Mouse (Mus musculus): Measurements from ENCODE around the gene Shroom4. TPM values are rescaled to one million over a fixed set of nuclear protein-coding genes. Genes with fewer than 3 reads are reported as not detected.
A peak's percentile ranks its signal among the peaks of the same experiment; 100 is the strongest.
"Not testable (repeated sequence)": the region's sequence is repeated elsewhere in the genome, so short reads cannot be mapped to it uniquely, and the experiment has no call there.

Shroom4 gene
- polyA plus RNA-seq, 1 experiment from 2014 or later = 5.6 TPM

DNA sequence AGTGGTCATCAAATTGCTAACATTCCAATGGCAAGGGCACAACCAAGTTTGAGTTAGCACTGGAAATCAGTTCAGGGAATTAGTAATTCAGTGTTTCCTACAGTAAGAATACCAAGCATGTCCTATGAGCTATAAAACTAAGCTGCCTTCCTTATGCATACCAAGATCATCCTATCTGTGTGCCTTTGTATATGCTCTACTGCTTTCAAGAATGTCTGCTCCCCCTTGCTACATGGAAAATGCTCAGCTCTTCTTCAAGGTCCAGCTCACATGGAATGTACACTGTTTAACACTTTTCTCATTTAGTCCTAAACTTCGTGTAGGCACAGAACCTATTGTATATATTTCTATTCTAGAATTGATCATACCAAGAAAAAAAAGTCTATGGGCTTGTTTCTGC is 69.6 kb downstream of the Shroom4 start:
- not testable (repeated sequence) for H3K27ac ChIP-seq (ENCODE audit: low read depth, low read length); H3K4me2 ChIP-seq (replicated peaks; ENCODE audit: low read depth, low read length); H3K9me3 ChIP-seq (ENCODE audit: control insufficient read depth, low read length); H3K9ac ChIP-seq (ENCODE audit: low read depth, low read length); H3K27me3 ChIP-seq (ENCODE audit: control insufficient read depth, insufficient read depth, low read length); H3K4me3 ChIP-seq (ENCODE audit: low read depth, low read length); H3K4me1 ChIP-seq (replicated peaks; ENCODE audit: control insufficient read depth, insufficient read depth, low read length); ATAC-seq (ENCODE audit: low FRiP score); H3K36me3 ChIP-seq (ENCODE audit: control insufficient read depth, insufficient read depth, low read length); DNase-seq (ENCODE audit: low spot score)
- no CpG with 5 or more reads among the region's 1 CpGs for WGBS

- H3K9me3 ChIP-seq (ENCODE audit: control insufficient read depth, low read length); ATAC-seq (ENCODE audit: low FRiP score); H3K36me3 ChIP-seq (ENCODE audit: control insufficient read depth, insufficient read depth, low read length); H3K4me3 ChIP-seq (ENCODE audit: low read depth, low read length); H3K27me3 ChIP-seq (ENCODE audit: control insufficient read depth, insufficient read depth, low read length); H3K4me1 ChIP-seq (replicated peaks; ENCODE audit: control insufficient read depth, insufficient read depth, low read length); H3K9ac ChIP-seq (ENCODE audit: low read depth, low read length); DNase-seq (ENCODE audit: low spot score); H3K4me2 ChIP-seq (replicated peaks; ENCODE audit: low read depth, low read length); H3K27ac ChIP-seq (ENCODE audit: low read depth, low read length): not testable (repeated sequence)
- WGBS = no CpG with 5 or more reads among the region's 1 CpGs
Measured at GRCm38 (mm10) chrX:6472563-6472962, 72.9 kb downstream of the Shroom4 start.

GRCm38 (mm10) chrX:6475177-6475576 is 75.5 kb downstream of the Shroom4 start:
- Histone ChIP-seq H3K9ac (ENCODE audit: low read depth, low read length) (no peak overlapping the region), H3K4me1 (replicated peaks; ENCODE audit: control insufficient read depth, insufficient read depth, low read length) (no peaks in the 10 kb centered on the region), H3K36me3 (ENCODE audit: control insufficient read depth, insufficient read depth, low read length) (no peaks in the 10 kb centered on the region), H3K27ac (ENCODE audit: low read depth, low read length) (no peak overlapping the region), H3K27me3 (ENCODE audit: control insufficient read depth, insufficient read depth, low read length) (no peaks in the 10 kb centered on the region), H3K4me3 (ENCODE audit: low read depth, low read length) (no peak overlapping the region), H3K4me2 (replicated peaks; ENCODE audit: low read depth, low read length) (no peak overlapping the region), H3K9me3 (ENCODE audit: control insufficient read depth, low read length) (no peaks in the 10 kb centered on the region)
- DNase-seq (ENCODE audit: low spot score) = no peak
- no peak for ATAC-seq (ENCODE audit: low FRiP score)
- 50% methylated on average over 1 of the region's 1 CpGs for WGBS

DNA sequence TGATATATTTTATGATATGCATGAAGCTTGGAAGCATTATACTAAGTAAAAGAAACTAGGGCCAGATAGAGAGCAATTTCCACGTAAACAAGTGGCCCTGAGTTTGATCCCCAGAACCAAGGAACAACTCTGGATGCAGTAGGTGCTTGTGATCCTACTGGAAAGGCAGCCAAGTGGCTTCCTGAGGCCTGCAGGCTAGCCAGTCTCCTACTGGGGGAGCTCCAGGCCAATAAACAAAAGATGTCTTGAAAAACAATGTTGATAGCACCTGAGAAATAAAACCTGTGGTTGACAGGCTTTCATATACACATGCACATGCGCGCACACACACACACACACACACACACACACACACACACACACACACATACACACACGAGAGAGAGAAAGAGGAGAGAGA is 82.6 kb downstream of the Shroom4 start:
- Histone ChIP-seq H3K4me1 (replicated peaks; ENCODE audit: control insufficient read depth, insufficient read depth, low read length) (no peaks in the 10 kb centered on the region), H3K36me3 (ENCODE audit: control insufficient read depth, insufficient read depth, low read length) (no peaks in the 10 kb centered on the region), H3K27me3 (ENCODE audit: control insufficient read depth, insufficient read depth, low read length) (no peaks in the 10 kb centered on the region), H3K27ac (ENCODE audit: low read depth, low read length) (no peak overlapping the region), H3K4me2 (replicated peaks; ENCODE audit: low read depth, low read length) (no peak overlapping the region), H3K9ac (ENCODE audit: low read depth, low read length) (no peak overlapping the region), H3K4me3 (ENCODE audit: low read depth, low read length) (no peak overlapping the region), H3K9me3 (ENCODE audit: control insufficient read depth, low read length) (no peaks in the 10 kb centered on the region)
- DNase-seq (ENCODE audit: low spot score) (no peak), ATAC-seq (ENCODE audit: low FRiP score) (no peak)
- WGBS = 87% methylated on average over 3 of the region's 4 CpGs

GRCm38 (mm10) chrX:6483817-6484216 is 84.2 kb downstream of the Shroom4 start:
- peak; percentile 12 for DNase-seq (ENCODE audit: low spot score)
- Histone ChIP-seq H3K9ac (ENCODE audit: low read depth, low read length) (no peak overlapping the region), H3K27ac (ENCODE audit: low read depth, low read length) (no peak overlapping the region), H3K36me3 (ENCODE audit: control insufficient read depth, insufficient read depth, low read length) (no peaks in the 10 kb centered on the region), H3K4me2 (replicated peaks; ENCODE audit: low read depth, low read length) (no peak overlapping the region), H3K27me3 (ENCODE audit: control insufficient read depth, insufficient read depth, low read length) (no peaks in the 10 kb centered on the region), H3K9me3 (ENCODE audit: control insufficient read depth, low read length) (no peaks in the 10 kb centered on the region), H3K4me3 (ENCODE audit: low read depth, low read length) (no peak overlapping the region), H3K4me1 (replicated peaks; ENCODE audit: control insufficient read depth, insufficient read depth, low read length) (no peaks in the 10 kb centered on the region)
- WGBS = 21% methylated on average over 8 of the region's 8 CpGs
- ATAC-seq (ENCODE audit: low FRiP score) = 0 out of 2 replicates have a peak, but pooled peaks have one; percentile 40

- Histone ChIP-seq H3K9ac (ENCODE audit: low read depth, low read length) (no peak overlapping the region), H3K27ac (ENCODE audit: low read depth, low read length) (no peak overlapping the region), H3K36me3 (ENCODE audit: control insufficient read depth, insufficient read depth, low read length) (no peaks in the 10 kb centered on the region), H3K9me3 (ENCODE audit: control insufficient read depth, low read length) (no peaks in the 10 kb centered on the region), H3K27me3 (ENCODE audit: control insufficient read depth, insufficient read depth, low read length) (no peaks in the 10 kb centered on the region), H3K4me2 (replicated peaks; ENCODE audit: low read depth, low read length) (no peak overlapping the region), H3K4me3 (ENCODE audit: low read depth, low read length) (no peak overlapping the region), H3K4me1 (replicated peaks; ENCODE audit: control insufficient read depth, insufficient read depth, low read length) (no peaks in the 10 kb centered on the region)
- 78% methylated on average over 4 of the region's 4 CpGs for WGBS
- DNase-seq (ENCODE audit: low spot score) (no peak), ATAC-seq (ENCODE audit: low FRiP score) (no peak)
Measured at GRCm38 (mm10) chrX:6490433-6490832, 90.8 kb downstream of the Shroom4 start.

DNA sequence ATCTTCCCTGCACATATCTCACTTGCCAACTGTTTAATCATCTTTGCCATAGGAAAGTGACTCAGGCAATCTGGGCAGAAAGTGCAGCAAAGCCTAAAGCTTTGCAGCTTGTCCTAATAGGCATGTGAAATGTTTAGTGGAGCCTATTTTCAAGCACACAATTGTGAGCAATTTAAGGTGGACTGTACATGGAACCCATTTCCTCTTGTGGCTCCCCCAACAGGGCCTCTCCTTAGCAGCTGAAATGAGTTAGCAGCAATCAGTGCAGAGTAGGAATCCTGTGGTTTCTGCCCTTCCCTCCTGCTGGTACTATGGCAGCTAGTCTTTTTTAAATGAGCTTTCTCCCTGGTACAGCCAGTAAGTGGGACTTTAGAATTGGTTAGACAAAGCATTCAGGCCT is 95.8 kb downstream of the Shroom4 start:
- no peak overlapping the region for H3K4me3 ChIP-seq (ENCODE audit: low read depth, low read length)
- H3K36me3 ChIP-seq (ENCODE audit: control insufficient read depth, insufficient read depth, low read length) = no peaks in the 10 kb centered on the region
- H3K27me3 ChIP-seq (ENCODE audit: control insufficient read depth, insufficient read depth, low read length) = no peaks in the 10 kb centered on the region
- no peak overlapping the region for H3K27ac ChIP-seq (ENCODE audit: low read depth, low read length)
- H3K9ac ChIP-seq (ENCODE audit: low read depth, low read length) = no peak overlapping the region
- DNase-seq (ENCODE audit: low spot score) (peak; percentile 4), ATAC-seq (ENCODE audit: low FRiP score) (no peak)
- H3K4me1 ChIP-seq (replicated peaks; ENCODE audit: control insufficient read depth, insufficient read depth, low read length) = no peaks in the 10 kb centered on the region
- H3K4me2 ChIP-seq (replicated peaks; ENCODE audit: low read depth, low read length) = no peak overlapping the region
- no peaks in the 10 kb centered on the region for H3K9me3 ChIP-seq (ENCODE audit: control insufficient read depth, low read length)

DNA sequence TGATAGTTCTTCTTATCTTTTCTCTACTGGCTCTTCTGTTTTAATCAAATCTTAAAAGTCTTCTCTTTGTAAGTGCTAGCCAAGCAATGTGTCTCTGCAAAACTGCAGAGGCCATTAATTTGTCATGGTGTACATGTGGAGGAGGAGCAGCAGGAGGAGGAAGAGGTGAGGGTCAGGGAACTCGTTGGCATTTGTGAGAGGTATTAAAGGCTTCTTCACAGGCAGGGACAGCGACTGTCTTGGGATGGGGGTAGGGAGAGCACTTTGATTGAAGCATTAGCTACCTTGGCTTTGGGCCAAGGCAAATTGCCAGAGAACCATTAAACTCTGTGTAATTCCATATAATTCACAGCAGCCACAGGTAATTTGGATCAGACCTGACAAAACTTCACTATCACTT is 96.7 kb downstream of the Shroom4 start:
- Histone ChIP-seq H3K36me3 (ENCODE audit: control insufficient read depth, insufficient read depth, low read length) (no peaks in the 10 kb centered on the region), H3K4me3 (ENCODE audit: low read depth, low read length) (no peak overlapping the region), H3K4me2 (replicated peaks; ENCODE audit: low read depth, low read length) (no peak overlapping the region), H3K27ac (ENCODE audit: low read depth, low read length) (no peak overlapping the region), H3K9ac (ENCODE audit: low read depth, low read length) (no peak overlapping the region), H3K27me3 (ENCODE audit: control insufficient read depth, insufficient read depth, low read length) (no peaks in the 10 kb centered on the region), H3K4me1 (replicated peaks; ENCODE audit: control insufficient read depth, insufficient read depth, low read length) (no peaks in the 10 kb centered on the region), H3K9me3 (ENCODE audit: control insufficient read depth, low read length) (no peaks in the 10 kb centered on the region)
- ATAC-seq (ENCODE audit: low FRiP score) (no peak), DNase-seq (ENCODE audit: low spot score) (no peak)
- 49% methylated on average over 2 of the region's 2 CpGs for WGBS

DNA sequence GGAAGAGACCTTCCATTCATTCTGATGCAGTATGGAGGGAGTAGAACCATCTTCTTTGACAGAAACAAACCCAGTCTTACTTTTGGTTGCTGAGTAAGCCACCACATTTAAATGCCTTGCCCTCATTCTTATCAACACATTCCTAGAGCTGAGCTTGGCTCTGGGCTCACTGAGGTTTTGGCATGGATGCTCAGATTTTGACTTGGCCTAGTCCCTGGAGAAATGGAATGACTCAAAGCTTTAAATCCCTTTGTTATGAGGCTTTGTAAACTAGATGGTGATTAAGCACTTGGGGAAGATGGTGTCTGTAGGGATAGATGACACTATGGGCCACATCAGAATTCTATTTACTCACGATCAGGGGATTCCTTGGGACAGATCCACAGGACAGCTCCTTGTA is 102.2 kb downstream of the Shroom4 start:
- H3K36me3 ChIP-seq (ENCODE audit: control insufficient read depth, insufficient read depth, low read length) = no peaks in the 10 kb centered on the region
- 84% methylated on average over 1 of the region's 1 CpGs for WGBS
- no peak for ATAC-seq (ENCODE audit: low FRiP score)
- no peaks in the 10 kb centered on the region for H3K9me3 ChIP-seq (ENCODE audit: control insufficient read depth, low read length)
- H3K27ac ChIP-seq (ENCODE audit: low read depth, low read length) = no peak overlapping the region
- H3K4me3 ChIP-seq (ENCODE audit: low read depth, low read length) = no peak overlapping the region
- H3K4me1 ChIP-seq (replicated peaks; ENCODE audit: control insufficient read depth, insufficient read depth, low read length) = no peaks in the 10 kb centered on the region
- no peak for DNase-seq (ENCODE audit: low spot score)
- no peak overlapping the region for H3K4me2 ChIP-seq (replicated peaks; ENCODE audit: low read depth, low read length)
- H3K9ac ChIP-seq (ENCODE audit: low read depth, low read length) = no peak overlapping the region
- no peaks in the 10 kb centered on the region for H3K27me3 ChIP-seq (ENCODE audit: control insufficient read depth, insufficient read depth, low read length)
